Mouse (Mus musculus) spleen, adult 2 months (tissue): ENCODE data around the gene Gse1. TPM values are rescaled to one million over a fixed set of nuclear protein-coding genes. Genes with fewer than 3 reads are reported as not detected.
A peak's percentile ranks its signal among the peaks of the same experiment; 100 is the strongest.

Source experiments
- DNase-seq, 2 experiments: peaks; one replicate each; pipeline versions ENCODE4 v3.0.0 to v3.0.0-alpha.2; 2012 to 2021; ENCODE audit warnings: low spot score in 2 of 2, low read depth in 1 of 2
- H3K27ac ChIP-seq: fragments of 200-500 bp; 2 replicates; pipeline ENCODE4 v1.5.1; 2012; ENCODE audit warnings: low read length, inconsistent platforms; ENCODE audit not compliant: insufficient read depth
- H3K27me3 ChIP-seq: fragments of 200-500 bp; 2 replicates; pipeline ENCODE4 v1.6.1; 2012; ENCODE audit warnings: mild to moderate bottlenecking, moderate library complexity, low read length, inconsistent platforms; ENCODE audit not compliant: control insufficient read depth, insufficient read depth
- H3K36me3 ChIP-seq: fragments of 200-500 bp; 2 replicates; pipeline ENCODE4 v1.6.1; 2012; ENCODE audit warnings: mild to moderate bottlenecking, low read length, inconsistent platforms; ENCODE audit not compliant: control insufficient read depth, insufficient read depth
- H3K4me1 ChIP-seq: fragments of 200-500 bp; 2 replicates; pipeline ENCODE4 v1.6.1; 2011; ENCODE audit warnings: inconsistent platforms; ENCODE audit not compliant: control insufficient read depth, insufficient read depth, insufficient read length
- H3K4me3 ChIP-seq: fragments of 200-500 bp; 2 replicates; pipeline ENCODE4 v1.5.1; 2011; ENCODE audit warnings: mild to moderate bottlenecking, inconsistent platforms; ENCODE audit not compliant: insufficient read depth, insufficient read length; ENCODE audit errors: extremely low read depth
- CTCF ChIP-seq: fragments of 200-500 bp; IDR thresholded peaks from 2 replicates; pipeline ENCODE4 v1.5.1; 2011; ENCODE audit warnings: mild to moderate bottlenecking, inconsistent platforms; ENCODE audit not compliant: insufficient read depth, insufficient read length, insufficient replicate concordance; ENCODE audit errors: extremely low read depth
- POLR2A ChIP-seq: fragments of 200-500 bp; IDR thresholded peaks from 2 replicates; pipeline ENCODE4 v1.6.1; 2011; ENCODE audit warnings: low read depth, low read length, inconsistent platforms
- WGBS: fragments of 180-500 bp; shearing (Covaris S2); methylation state at CpG from one replicate; pipeline ENCODE4 v1.1.7; 2018; 5-methylcytosine and 5-hydroxymethylcytosine counted together
- polyA plus RNA-seq: library from polyadenylated mRNA; depleted of rRNA; stranded (reverse); fragments of >200 nt; gene quantifications from 2 replicates; pipeline ENCODE4 v1.2.3, GENCODE M21; 2012

The Gse1 gene
- polyA plus RNA-seq, 1 experiment = 39.2 TPM

GRCm38 (mm10) chr8:120610824-120611223 is 382.6 kb downstream of the Gse1 start:
- DNase-seq = no peak
- WGBS = 88% methylated on average over 6 of the region's 6 CpGs
- no peak for TF ChIP-seq POLR2A
- no peak for TF ChIP-seq CTCF

DNA sequence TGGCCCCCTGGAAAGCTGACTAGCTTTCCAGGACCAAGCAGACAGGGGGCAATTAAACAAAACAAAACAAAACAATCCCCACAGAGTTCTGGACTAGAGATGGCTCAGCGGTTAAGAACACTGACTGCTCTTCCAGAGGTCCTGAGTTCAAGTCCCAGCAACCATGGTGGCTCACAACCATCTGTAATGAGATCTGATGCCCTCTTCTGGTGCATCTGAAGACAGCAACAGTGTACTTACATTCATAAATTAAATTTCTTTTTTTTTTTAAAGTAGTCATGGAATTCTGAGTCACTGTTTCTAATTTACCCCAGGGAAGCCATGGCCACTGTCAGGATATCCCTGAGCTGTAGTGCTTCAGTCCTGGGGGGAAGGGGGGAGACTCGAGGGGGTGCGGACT is 386.2 kb downstream of the Gse1 start:
- TF ChIP-seq CTCF (no peak), POLR2A (no peak)
- H3K4me1 ChIP-seq = no peaks in the 10 kb centered on the region
- DNase-seq = no peak
- 88% methylated on average over 3 of the region's 3 CpGs for WGBS
- H3K4me3 ChIP-seq = no peak overlapping the region
- no peak overlapping the region for H3K27ac ChIP-seq
- no peaks in the 10 kb centered on the region for H3K36me3 ChIP-seq
- no peaks in the 10 kb centered on the region for H3K27me3 ChIP-seq

More at GRCm38 (mm10) chr8:120610824-120611223, 382.6 kb downstream of the Gse1 start:
- H3K27me3 ChIP-seq = no peaks in the 10 kb centered on the region
- H3K27ac ChIP-seq = no peak overlapping the region
- no peak overlapping the region for H3K4me3 ChIP-seq
- H3K4me1 ChIP-seq = no peaks in the 10 kb centered on the region
- H3K36me3 ChIP-seq = no peaks in the 10 kb centered on the region

GRCm38 (mm10) chr8:120616663-120617626 is 388.7 kb downstream of the Gse1 start:
- no peaks in the 10 kb centered on the region for H3K36me3 ChIP-seq
- TF ChIP-seq CTCF = no peak
- no peak for TF ChIP-seq POLR2A
- WGBS = 89% methylated on average over 7 of the region's 8 CpGs
- no peaks in the 10 kb centered on the region for H3K4me1 ChIP-seq
- H3K27me3 ChIP-seq = no peaks in the 10 kb centered on the region
- H3K27ac ChIP-seq = no peak overlapping the region
- no peak overlapping the region for H3K4me3 ChIP-seq
- no peak for DNase-seq

GRCm38 (mm10) chr8:120618110-120618509 is 389.9 kb downstream of the Gse1 start:
- no peaks in the 10 kb centered on the region for H3K4me1 ChIP-seq
- TF ChIP-seq CTCF = peak; percentile 77; the same call in 1 of the 2 replicates
- no peak for TF ChIP-seq POLR2A
- DNase-seq = peak; percentile 25 to 56
- H3K27me3 ChIP-seq = no peaks in the 10 kb centered on the region
- WGBS = 1% methylated on average over 6 of the region's 6 CpGs
- no peaks in the 10 kb centered on the region for H3K36me3 ChIP-seq
- no peak overlapping the region for H3K27ac ChIP-seq
- H3K4me3 ChIP-seq = no peak overlapping the region

DNA sequence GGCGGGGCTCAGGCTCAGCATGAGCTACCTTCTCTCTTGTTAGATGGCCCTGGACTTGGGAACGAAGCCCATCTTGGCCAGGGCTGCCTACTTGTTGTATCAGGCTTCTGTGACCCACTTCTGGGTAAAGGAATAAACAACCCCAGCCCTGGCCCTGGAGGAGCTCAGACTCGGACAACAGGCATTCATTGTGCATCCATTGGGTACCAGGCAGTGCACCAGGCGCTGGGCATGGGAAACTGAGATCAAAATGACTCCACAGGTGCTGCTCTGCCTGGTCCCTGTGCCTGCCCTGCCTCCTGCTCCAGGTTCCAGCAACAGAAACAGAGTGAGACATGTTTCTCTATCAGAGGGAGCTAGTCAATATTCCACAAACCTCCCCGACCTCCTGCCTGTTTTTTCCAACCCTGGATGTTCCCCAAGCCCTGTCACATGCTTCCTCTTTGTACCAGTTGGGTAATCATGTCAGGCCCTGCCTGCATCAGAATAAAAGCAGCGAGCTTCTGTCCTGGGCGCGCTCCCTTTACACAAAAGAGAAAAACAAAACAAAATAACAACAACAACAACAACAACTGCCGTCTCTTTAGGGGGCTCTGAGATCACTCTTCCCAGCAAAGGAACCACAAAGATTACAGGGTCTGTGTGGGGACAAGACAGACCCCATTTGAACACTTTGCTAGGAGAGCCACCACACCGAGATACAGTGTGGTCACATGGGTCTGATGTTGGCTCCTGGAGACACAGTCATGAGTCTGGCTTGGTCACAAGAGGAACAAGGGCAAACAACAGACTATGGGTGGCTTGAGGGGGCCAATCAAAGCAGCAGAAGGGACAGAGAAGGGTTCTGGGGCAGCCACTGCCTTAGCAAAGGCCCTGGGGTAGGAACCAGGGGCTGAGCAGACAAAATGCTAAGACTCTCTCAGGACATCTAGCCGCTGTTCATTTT is 391.3 kb downstream of the Gse1 start:
- H3K27ac ChIP-seq = no peak overlapping the region
- H3K36me3 ChIP-seq = no peaks in the 10 kb centered on the region
- no peak overlapping the region for H3K4me3 ChIP-seq
- WGBS = 72% methylated on average over 11 of the region's 11 CpGs
- no peaks in the 10 kb centered on the region for H3K27me3 ChIP-seq
- H3K4me1 ChIP-seq = no peaks in the 10 kb centered on the region
- DNase-seq = no peak
- TF ChIP-seq POLR2A (no peak), CTCF (no peak)

DNA sequence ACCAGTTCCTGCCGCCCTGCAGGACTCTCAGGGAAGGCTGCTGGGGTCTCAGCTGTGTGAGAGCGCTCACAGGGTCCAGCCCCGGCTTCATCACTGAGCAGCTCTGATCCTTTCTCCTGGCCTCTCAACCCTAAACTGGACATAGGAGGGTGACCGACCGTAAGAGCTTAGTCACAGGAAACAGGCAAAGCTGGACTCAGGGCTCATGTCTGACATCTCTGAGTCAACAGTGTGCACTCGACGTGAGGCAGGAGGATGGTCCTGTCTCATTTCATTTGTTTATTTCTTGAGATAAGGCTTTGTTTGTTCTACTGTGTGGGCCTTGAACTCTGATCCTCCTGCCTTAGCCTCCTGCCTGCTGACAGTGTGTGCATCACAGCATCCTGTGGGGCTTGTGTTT is 392.2 kb downstream of the Gse1 start:
- no peak overlapping the region for H3K4me3 ChIP-seq
- 85% methylated on average over 7 of the region's 7 CpGs for WGBS
- DNase-seq = no peak

More for the DNA sequence above, 392.2 kb downstream of the Gse1 start:
- no peaks in the 10 kb centered on the region for H3K4me1 ChIP-seq
- TF ChIP-seq CTCF = no peak
- no peak for TF ChIP-seq POLR2A
- no peaks in the 10 kb centered on the region for H3K36me3 ChIP-seq
- H3K27ac ChIP-seq = no peak overlapping the region
- no peaks in the 10 kb centered on the region for H3K27me3 ChIP-seq
